Mouse (Mus musculus): ENCODE results near the gene Madcam1. TPM values are rescaled to one million over a fixed set of nuclear protein-coding genes. Genes with fewer than 3 reads are reported as not detected.

Madcam1 gene
- total and polyA plus RNA-seq, 3 experiments, result 61.9 to 171 (median 110) TPM

- TF ChIP-seq NELFE (IDR thresholded peaks at IDR 0.05; ENCODE audit: low read depth, low read length) (peak; percentile 66), UBTF (IDR thresholded peaks at IDR 0.05; ENCODE audit: low read depth, low read length) (0 out of 2 replicates have a peak, but pooled peaks have one; percentile 40), ZKSCAN1 (IDR thresholded peaks at IDR 0.05; ENCODE audit: borderline replicate concordance, low read depth, low read length) (no peak), TCF12 (IDR thresholded peaks at IDR 0.05; ENCODE audit: low read depth, low read length) (peak; percentile 74), KAT2A (IDR thresholded peaks at IDR 0.05; ENCODE audit: insufficient replicate concordance, low read length) (peak; percentile 98), ZNF384 (IDR thresholded peaks at IDR 0.05; ENCODE audit: low read depth, low read length) (no peak), MYC (IDR thresholded peaks at IDR 0.05; ENCODE audit: low read depth, low read length) (no peak), HCFC1 (IDR thresholded peaks at IDR 0.05; ENCODE audit: low read depth, low read length) (peak; percentile 97), GABPA (IDR thresholded peaks at IDR 0.05; ENCODE audit: insufficient replicate concordance, low read depth, low read length) (peak; percentile 49; the same call in 1 of the 2 replicates)
These were observed 17.4 kb downstream of the Madcam1 start, which contains the start of gene Cdc34 (continued) for GRCm38 (mm10) chr10:79681591-79682245.

GRCm38 (mm10) chr10:79682551-79682915 is 18.2 kb downstream of the Madcam1 start:
- dilution Hi-C loops (cut with MboI; ENCODE audit: extremely low pct_ligation_motif_present, extremely low pct_unique_long_range_greater_than_20kb, low sequenced_read_pairs), result no loop called here
- peaks cover 28 to 42% of the 10 kb centered on the region in 2 experiments for H3K36me3 ChIP-seq (replicated peaks in 1 of 2; ENCODE audit: control insufficient read depth in 1 of 2, insufficient read depth in 1 of 2, low read length in 1 of 2)

GRCm38 (mm10) chr10:79682916-79683582 is 18.7 kb downstream of the Madcam1 start:
- TF ChIP-seq RAD21 (IDR thresholded peaks at IDR 0.05; ENCODE audit: low read depth, low read length), result peak; percentile 40
- TF ChIP-seq CTCF (conservative IDR thresholded peaks at IDR 0.05 in 1 of 2, IDR thresholded peaks at IDR 0.05 in 1 of 2; ENCODE audit: low read depth in 2 of 2, low read length in 2 of 2), result peak in 1 of 2 experiments; percentile 68; a peak in 2 of 4 replicates
- no peak for TF ChIP-seq KAT2A (IDR thresholded peaks at IDR 0.05; ENCODE audit: insufficient replicate concordance, low read length)
- TF ChIP-seq NRF1 (IDR thresholded peaks at IDR 0.05; ENCODE audit: low read depth, low read length), result 0 out of 2 replicates have a peak, but pooled peaks have one; percentile 14
- peak; percentile 23; the same call in 1 of the 2 replicates for TF ChIP-seq SIN3A (IDR thresholded peaks at IDR 0.05; ENCODE audit: low read length)
- peak; percentile 46 for TF ChIP-seq SMC3 (IDR thresholded peaks at IDR 0.05; ENCODE audit: low read depth, low read length)
- TF ChIP-seq CHD1 (IDR thresholded peaks at IDR 0.05; ENCODE audit: low read depth, low read length), result no peak
- Histone ChIP-seq H3K4me2 (ENCODE audit: insufficient read depth, low read depth, poor library complexity, severe bottlenecking) (peak overlapping the region; percentile 69), H3K79me2 (replicated peaks; ENCODE audit: control insufficient read depth, extremely low read depth, insufficient read depth, poor library complexity, severe bottlenecking) (peaks cover 31% of the 10 kb centered on the region), H3K4me1 (ENCODE audit: control insufficient read depth in 1 of 2, insufficient read depth in 2 of 2) (peaks cover 24 to 35% of the 10 kb centered on the region in 2 experiments), H3K9me3 (replicated peaks; ENCODE audit: low read length) (peaks cover 2% of the 10 kb centered on the region), H3K27ac (ENCODE audit: insufficient read depth, low read depth) (no peak overlapping the region), H3K36me3 (replicated peaks in 1 of 2; ENCODE audit: control insufficient read depth in 1 of 2, insufficient read depth in 1 of 2, low read length in 1 of 2) (peaks cover 34 to 47% of the 10 kb centered on the region in 2 experiments), H3K27me3 (replicated peaks) (no peaks in the 10 kb centered on the region), H3K9ac (ENCODE audit: insufficient read depth, low read depth) (peak overlapping the region; percentile 97), H3K4me3 (replicated peaks in 1 of 3; ENCODE audit: low read depth in 2 of 3, low read length in 2 of 3, poor library complexity in 1 of 3) (peak overlapping the region; percentile 92 to 98 (median 93))
- DNase-seq (ENCODE audit: extremely low read depth), result peak; percentile 74
- in situ Hi-C loops (cut with MboI; ENCODE audit: low pct_ligation_motif_present, low pct_unique_long_range_greater_than_20kb, low sequenced_read_pairs), result no loop called here
- dilution Hi-C loops (cut with MboI; ENCODE audit: extremely low pct_ligation_motif_present, extremely low pct_unique_long_range_greater_than_20kb, low sequenced_read_pairs), result no loop called here

More at GRCm38 (mm10) chr10:79682551-79682915, 18.2 kb downstream of the Madcam1 start:
- TF ChIP-seq MYC (IDR thresholded peaks at IDR 0.05; ENCODE audit: low read depth, low read length) (peak; percentile 47; the same call in 1 of the 2 replicates), USF1 (IDR thresholded peaks at IDR 0.05; ENCODE audit: low read depth, low read length) (no peak), GABPA (IDR thresholded peaks at IDR 0.05; ENCODE audit: insufficient replicate concordance, low read depth, low read length) (no peak), ZMIZ1 (IDR thresholded peaks at IDR 0.05; ENCODE audit: low read depth, low read length) (no peak), TBP (conservative IDR thresholded peaks at IDR 0.05; ENCODE audit: low read depth, low read length) (no peak), BHLHE40 (IDR thresholded peaks at IDR 0.05; ENCODE audit: low read depth, low read length) (0 out of 2 replicates have a peak, but pooled peaks have one; percentile 42), KAT2A (IDR thresholded peaks at IDR 0.05; ENCODE audit: insufficient replicate concordance, low read length) (no peak), PAX5 (IDR thresholded peaks at IDR 0.05; ENCODE audit: low read length) (no peak), ELF1 (IDR thresholded peaks at IDR 0.05; ENCODE audit: low read depth, low read length) (no peak), TCF12 (IDR thresholded peaks at IDR 0.05; ENCODE audit: low read depth, low read length) (no peak), MAX (IDR thresholded peaks at IDR 0.05; ENCODE audit: low read length) (peak; percentile 30; the same call in 1 of the 2 replicates), SIN3A (IDR thresholded peaks at IDR 0.05; ENCODE audit: low read length) (no peak), CHD1 (IDR thresholded peaks at IDR 0.05; ENCODE audit: low read depth, low read length) (no peak)
- H3K79me2 ChIP-seq (replicated peaks; ENCODE audit: control insufficient read depth, extremely low read depth, insufficient read depth, poor library complexity, severe bottlenecking), result peaks cover 31% of the 10 kb centered on the region
- peak overlapping the region; percentile 92 to 98 (median 93) for H3K4me3 ChIP-seq (replicated peaks in 1 of 3; ENCODE audit: low read depth in 2 of 3, low read length in 2 of 3, poor library complexity in 1 of 3)
- H3K9me3 ChIP-seq (replicated peaks; ENCODE audit: low read length), result peaks cover 2% of the 10 kb centered on the region
- no peak for DNase-seq (ENCODE audit: extremely low read depth)
- H3K9ac ChIP-seq (ENCODE audit: insufficient read depth, low read depth), result peak overlapping the region; percentile 97
- H3K27me3 ChIP-seq (replicated peaks), result no peaks in the 10 kb centered on the region
- H3K4me2 ChIP-seq (ENCODE audit: insufficient read depth, low read depth, poor library complexity, severe bottlenecking), result peak overlapping the region; percentile 69; the same call in 1 of the 2 replicates
- peak overlapping the region; percentile 58 for H3K27ac ChIP-seq (ENCODE audit: insufficient read depth, low read depth)
- in situ Hi-C loops (cut with MboI; ENCODE audit: low pct_ligation_motif_present, low pct_unique_long_range_greater_than_20kb, low sequenced_read_pairs), result no loop called here
- peaks cover 24 to 35% of the 10 kb centered on the region in 2 experiments for H3K4me1 ChIP-seq (ENCODE audit: control insufficient read depth in 1 of 2, insufficient read depth in 2 of 2)
